Mouse (Mus musculus): ENCODE measurements at regions not wholly inside any gene's neighbourhood (a gene's known extent, or its start where the extent isn't known, plus 50 kb on each side); places are given as distances from the start of the nearest gene placed in this dataset.

- ATAC-seq (no peak), DNase-seq (no peak)
- H3K36me3 ChIP-seq (ENCODE audit: insufficient read depth) = no peaks in the 10 kb centered on the region
- 49% methylated on average over 8 of the region's 8 CpGs for WGBS
- H3K4me2 ChIP-seq (ENCODE audit: low read depth) = no peak overlapping the region
- H3K27ac ChIP-seq (ENCODE audit: low read depth, low read length) = no peak overlapping the region
- no peaks in the 10 kb centered on the region for H3K9me3 ChIP-seq (ENCODE audit: low read length)
- no peaks in the 10 kb centered on the region for H3K27me3 ChIP-seq (ENCODE audit: insufficient read depth, low read length)
- no peak overlapping the region for H3K4me3 ChIP-seq (ENCODE audit: low read depth, low read length)
- H3K9ac ChIP-seq = no peak overlapping the region
- no peak for TF ChIP-seq CTCF (IDR thresholded peaks at IDR 0.05; ENCODE audit: low read depth)
- H3K4me1 ChIP-seq (ENCODE audit: insufficient read depth) = no peaks in the 10 kb centered on the region
These were observed 74.1 kb upstream of the Adcy1 start for GRCm38 (mm10) chr11:6988884-6989824.

GRCm38 (mm10) chr11:6987995-6988394 is 75.3 kb upstream of the Adcy1 start:
- H3K27me3 ChIP-seq (ENCODE audit: insufficient read depth, low read length) = no peaks in the 10 kb centered on the region

GRCm38 (mm10) chr11:6987105-6987504 is 76.2 kb upstream of the Adcy1 start:
- no peak for TF ChIP-seq CTCF (IDR thresholded peaks at IDR 0.05; ENCODE audit: low read depth)

More at GRCm38 (mm10) chr11:6987995-6988394, 75.3 kb upstream of the Adcy1 start:
- H3K4me1 ChIP-seq (ENCODE audit: insufficient read depth) = no peaks in the 10 kb centered on the region
- ATAC-seq (no peak), DNase-seq (no peak)
- H3K27ac ChIP-seq (ENCODE audit: low read depth, low read length) = no peak overlapping the region
- no peak overlapping the region for H3K4me3 ChIP-seq (ENCODE audit: low read depth, low read length)
- no peak overlapping the region for H3K9ac ChIP-seq
- H3K4me2 ChIP-seq (ENCODE audit: low read depth) = no peak overlapping the region
- H3K36me3 ChIP-seq (ENCODE audit: insufficient read depth) = no peaks in the 10 kb centered on the region
- no peak for TF ChIP-seq CTCF (IDR thresholded peaks at IDR 0.05; ENCODE audit: low read depth)
- H3K9me3 ChIP-seq (ENCODE audit: low read length) = no peaks in the 10 kb centered on the region
- WGBS = 50% methylated on average over 2 of the region's 2 CpGs

GRCm38 (mm10) chr11:6982076-6982475 is 81.2 kb upstream of the Adcy1 start:
- ATAC-seq (no peak), DNase-seq (no peak)
- no peak for TF ChIP-seq CTCF (IDR thresholded peaks at IDR 0.05; ENCODE audit: low read depth)
- 92% methylated on average over 7 of the region's 7 CpGs for WGBS
- Histone ChIP-seq H3K36me3 (ENCODE audit: insufficient read depth) (no peaks in the 10 kb centered on the region), H3K9me3 (ENCODE audit: low read length) (no peaks in the 10 kb centered on the region), H3K27me3 (ENCODE audit: insufficient read depth, low read length) (no peaks in the 10 kb centered on the region), H3K9ac (no peak overlapping the region), H3K4me3 (ENCODE audit: low read depth, low read length) (no peak overlapping the region), H3K4me2 (ENCODE audit: low read depth) (no peak overlapping the region), H3K27ac (ENCODE audit: low read depth, low read length) (no peak overlapping the region), H3K4me1 (ENCODE audit: insufficient read depth) (no peaks in the 10 kb centered on the region)

More at GRCm38 (mm10) chr11:6987105-6987504, 76.2 kb upstream of the Adcy1 start:
- DNase-seq (no peak), ATAC-seq (no peak)
- H3K9ac ChIP-seq = no peak overlapping the region
- H3K9me3 ChIP-seq (ENCODE audit: low read length) = no peaks in the 10 kb centered on the region
- H3K4me1 ChIP-seq (ENCODE audit: insufficient read depth) = no peaks in the 10 kb centered on the region
- no peaks in the 10 kb centered on the region for H3K36me3 ChIP-seq (ENCODE audit: insufficient read depth)
- H3K4me3 ChIP-seq (ENCODE audit: low read depth, low read length) = no peak overlapping the region
- 85% methylated on average over 1 of the region's 1 CpGs for WGBS
- no peak overlapping the region for H3K27ac ChIP-seq (ENCODE audit: low read depth, low read length)
- H3K27me3 ChIP-seq (ENCODE audit: insufficient read depth, low read length) = no peaks in the 10 kb centered on the region
- no peak overlapping the region for H3K4me2 ChIP-seq (ENCODE audit: low read depth)

- no peak overlapping the region for H3K4me2 ChIP-seq (ENCODE audit: low read depth)
- no peak overlapping the region for H3K4me3 ChIP-seq (ENCODE audit: low read depth, low read length)
- no peak overlapping the region for H3K27ac ChIP-seq (ENCODE audit: low read depth, low read length)
- ATAC-seq (no peak), DNase-seq (no peak)
- WGBS = 87% methylated on average over 3 of the region's 3 CpGs
- no peak for TF ChIP-seq CTCF (IDR thresholded peaks at IDR 0.05; ENCODE audit: low read depth)
- H3K9ac ChIP-seq = no peak overlapping the region
- no peaks in the 10 kb centered on the region for H3K9me3 ChIP-seq (ENCODE audit: low read length)
- H3K36me3 ChIP-seq (ENCODE audit: insufficient read depth) = no peaks in the 10 kb centered on the region
- H3K27me3 ChIP-seq (ENCODE audit: insufficient read depth, low read length) = no peaks in the 10 kb centered on the region
- no peaks in the 10 kb centered on the region for H3K4me1 ChIP-seq (ENCODE audit: insufficient read depth)
These were observed 83.6 kb upstream of the Adcy1 start for GRCm38 (mm10) chr11:6979656-6980055.

GRCm38 (mm10) chr11:6969196-6969595 is 94.1 kb upstream of the Adcy1 start:
- DNase-seq = no peak
- Histone ChIP-seq H3K27ac (ENCODE audit: low read depth, low read length) (no peak overlapping the region), H3K4me2 (ENCODE audit: low read depth) (no peak overlapping the region), H3K9me3 (ENCODE audit: low read length) (no peaks in the 10 kb centered on the region), H3K27me3 (ENCODE audit: insufficient read depth, low read length) (no peaks in the 10 kb centered on the region), H3K9ac (no peak overlapping the region), H3K4me1 (ENCODE audit: insufficient read depth) (no peaks in the 10 kb centered on the region), H3K4me3 (ENCODE audit: low read depth, low read length) (no peak overlapping the region), H3K36me3 (ENCODE audit: insufficient read depth) (no peaks in the 10 kb centered on the region)
- TF ChIP-seq CTCF (IDR thresholded peaks at IDR 0.05; ENCODE audit: low read depth) = no peak
- no peak for ATAC-seq
- WGBS = 69% methylated on average over 1 of the region's 1 CpGs

- TF ChIP-seq CTCF (IDR thresholded peaks at IDR 0.05; ENCODE audit: low read depth) = no peak
- no peaks in the 10 kb centered on the region for H3K4me1 ChIP-seq (ENCODE audit: insufficient read depth)
- H3K27me3 ChIP-seq (ENCODE audit: insufficient read depth, low read length) = no peaks in the 10 kb centered on the region
- no peak overlapping the region for H3K4me3 ChIP-seq (ENCODE audit: low read depth, low read length)
- H3K9ac ChIP-seq = no peak overlapping the region
- DNase-seq = peak; percentile 75
- no peaks in the 10 kb centered on the region for H3K36me3 ChIP-seq (ENCODE audit: insufficient read depth)
- ATAC-seq = peak; percentile 72
- H3K9me3 ChIP-seq (ENCODE audit: low read length) = no peaks in the 10 kb centered on the region
- WGBS = 73% methylated on average over 5 of the region's 5 CpGs
- no peak overlapping the region for H3K4me2 ChIP-seq (ENCODE audit: low read depth)
- no peak overlapping the region for H3K27ac ChIP-seq (ENCODE audit: low read depth, low read length)
These were observed 96.3 kb upstream of the Adcy1 start for GRCm38 (mm10) chr11:6966968-6967367.

All from forebrain, postnatal 0 days (tissue).